Mouse (Mus musculus) MEL (cell line): ENCODE measurements around the gene Naa80. TPM values are rescaled to one million over a fixed set of nuclear protein-coding genes. Genes with fewer than 3 reads are reported as not detected.
A peak's percentile ranks its signal among the peaks of the same experiment; 100 is the strongest.

ENCODE experiments used
- DNase-seq: peaks from one replicate; pipeline ENCODE4 v3.0.0; 2011; ENCODE audit warnings: low read depth, low spot score
- H3K27ac ChIP-seq: 2 replicates; pipeline ENCODE4 v1.5.1; 2012; ENCODE audit warnings: low read depth, mild to moderate bottlenecking, control low read depth, low read length, moderate library complexity; ENCODE audit not compliant: control insufficient read depth
- H3K27me3 ChIP-seq, 2 experiments: fragments of 150-350 bp in 1 of 2; sonication (generic) in 1 of 2; 2 replicates each; pipeline ENCODE4 v1.6.1; 2012; ENCODE audit warnings: low read length in 2 of 2, mild to moderate bottlenecking in 2 of 2, improper control_type of control experiment in 1 of 2, moderate library complexity in 1 of 2; ENCODE audit not compliant: insufficient read depth in 2 of 2, control insufficient read depth in 1 of 2
- H3K36me3 ChIP-seq, 2 experiments: 2 replicates each; pipeline ENCODE4 v1.6.1; 2012 to 2014; ENCODE audit warnings: low read length in 2 of 2, improper control_type of control experiment in 1 of 2, inconsistent platforms in 1 of 2, mild to moderate bottlenecking in 1 of 2; ENCODE audit not compliant: insufficient read depth in 2 of 2, control insufficient read depth in 1 of 2
- H3K4me1 ChIP-seq, 2 experiments: fragments of 150-350 bp in 1 of 2; sonication (generic) in 1 of 2; 2 replicates each; pipeline ENCODE4 v1.6.1; 2012; ENCODE audit warnings: low read length in 2 of 2, improper control_type of control experiment in 1 of 2, mild to moderate bottlenecking in 1 of 2; ENCODE audit not compliant: insufficient read depth in 2 of 2, control insufficient read depth in 1 of 2
- H3K4me3 ChIP-seq, 2 experiments: fragments of 150-350 bp in 1 of 2; sonication (generic) in 1 of 2; 2 replicates each; pipeline ENCODE4 v1.5.1; 2012; ENCODE audit warnings: low read depth in 2 of 2, low read length in 2 of 2, mild to moderate bottlenecking in 2 of 2, moderate library complexity in 2 of 2, control low read depth in 1 of 2, improper control_type of control experiment in 1 of 2; ENCODE audit not compliant: control insufficient read depth in 1 of 2, insufficient read depth in 1 of 2
- H3K79me2 ChIP-seq: 2 replicates; pipeline ENCODE4 v1.6.1; 2012; ENCODE audit warnings: mild to moderate bottlenecking, low read length, moderate library complexity; ENCODE audit not compliant: control insufficient read depth, poor library complexity, insufficient read depth
- H3K9ac ChIP-seq: 2 replicates; pipeline ENCODE4 v1.6.1; 2012; ENCODE audit warnings: low read depth, mild to moderate bottlenecking, control low read depth, low read length, moderate library complexity; ENCODE audit not compliant: control insufficient read depth, poor library complexity, severe bottlenecking
- H3K9me3 ChIP-seq: fragments of 150-350 bp; sonication (generic); replicated peaks from 2 replicates; pipeline ENCODE4 v1.6.1; 2012; ENCODE audit warnings: mild to moderate bottlenecking, low read length, improper control_type of control experiment, moderate library complexity; ENCODE audit not compliant: insufficient read depth
- CHD2 ChIP-seq: IDR thresholded peaks from 2 replicates; pipeline ENCODE4 v1.6.1; 2011; ENCODE audit warnings: low read length, improper control_type of control experiment
- EP300 ChIP-seq, 2 experiments: IDR thresholded peaks; 2 replicates each; pipeline ENCODE4 v1.6.1; 2011; ENCODE audit warnings: improper control_type of control experiment in 2 of 2, low read length in 2 of 2, low read depth in 1 of 2, mild to moderate bottlenecking in 1 of 2
- ETS1 ChIP-seq: IDR thresholded peaks from 2 replicates; pipeline ENCODE4 v1.6.1; 2012; ENCODE audit warnings: low read depth, mild to moderate bottlenecking, inconsistent platforms, low read length, improper control_type of control experiment, moderate library complexity
- GABPA ChIP-seq: IDR thresholded peaks from 2 replicates; pipeline ENCODE4 v1.6.1; 2012; ENCODE audit warnings: low read depth, mild to moderate bottlenecking, inconsistent platforms, low read length, improper control_type of control experiment, moderate library complexity
- HCFC1 ChIP-seq: IDR thresholded peaks from 2 replicates; pipeline ENCODE4 v1.6.1; 2012; ENCODE audit warnings: low read depth, mild to moderate bottlenecking, inconsistent platforms, low read length, improper control_type of control experiment, moderate library complexity
- MAZ ChIP-seq: IDR thresholded peaks from 2 replicates; pipeline ENCODE4 v1.6.1; 2012; ENCODE audit warnings: low read depth, mild to moderate bottlenecking, inconsistent platforms, low read length, improper control_type of control experiment
- MEF2A ChIP-seq: IDR thresholded peaks from 2 replicates; pipeline ENCODE4 v1.6.1; 2014; ENCODE audit warnings: low read depth, mild to moderate bottlenecking, inconsistent platforms, low read length, improper control_type of control experiment; ENCODE audit not compliant: poor library complexity, insufficient replicate concordance, severe bottlenecking; ENCODE audit errors: extremely low read depth
- MXI1 ChIP-seq: IDR thresholded peaks from 2 replicates; pipeline ENCODE4 v1.6.1; 2011; ENCODE audit warnings: mild to moderate bottlenecking, low read depth, low read length, improper control_type of control experiment
- MYB ChIP-seq: IDR thresholded peaks from 2 replicates; pipeline ENCODE4 v1.6.1; 2011; ENCODE audit warnings: mild to moderate bottlenecking, low read depth, low read length, improper control_type of control experiment
- NELFE ChIP-seq: IDR thresholded peaks from 2 replicates; pipeline ENCODE4 v1.6.1; 2011; ENCODE audit warnings: low read depth, low read length, improper control_type of control experiment
- POLR2A ChIP-seq, 2 experiments: IDR thresholded peaks; 2 replicates each; pipeline ENCODE4 v1.6.1; 2011 to 2012; ENCODE audit warnings: low read length in 2 of 2, mild to moderate bottlenecking in 2 of 2, control low read depth in 1 of 2, improper control_type of control experiment in 1 of 2, low read depth in 1 of 2, moderate library complexity in 1 of 2; ENCODE audit not compliant: control insufficient read depth in 1 of 2, insufficient read depth in 1 of 2, poor library complexity in 1 of 2
- POLR2AphosphoS2 ChIP-seq: IDR thresholded peaks from 2 replicates; pipeline ENCODE4 v1.6.1; 2011; ENCODE audit warnings: low read length, improper control_type of control experiment
- POLR2AphosphoS5 ChIP-seq: IDR thresholded peaks from 2 replicates; pipeline ENCODE4 v1.6.1; 2012; ENCODE audit warnings: low read depth, borderline replicate concordance, mild to moderate bottlenecking, inconsistent platforms, low read length, moderate library complexity, mixed read lengths
- RAD21 ChIP-seq: IDR thresholded peaks from 2 replicates; pipeline ENCODE4 v1.6.1; 2011; ENCODE audit warnings: mild to moderate bottlenecking, low read depth, low read length, improper control_type of control experiment
- RCOR1 ChIP-seq: IDR thresholded peaks from 2 replicates; pipeline ENCODE4 v1.6.1; 2012; ENCODE audit warnings: low read depth, mild to moderate bottlenecking, inconsistent platforms, low read length, improper control_type of control experiment
- SIN3A ChIP-seq: IDR thresholded peaks from 2 replicates; pipeline ENCODE4 v1.6.1; 2012; ENCODE audit warnings: low read length, improper control_type of control experiment, inconsistent platforms
- TBP ChIP-seq: IDR thresholded peaks from 2 replicates; pipeline ENCODE4 v1.8.0; 2011; ENCODE audit warnings: low read depth, low read length, improper control_type of control experiment
- TCF12 ChIP-seq: IDR thresholded peaks from 2 replicates; pipeline ENCODE4 v1.6.1; 2014; ENCODE audit warnings: low read depth, mild to moderate bottlenecking, inconsistent platforms, low read length, improper control_type of control experiment, moderate library complexity
- UBTF ChIP-seq: IDR thresholded peaks from 2 replicates; pipeline ENCODE4 v1.6.1; 2012; ENCODE audit warnings: low read depth, mild to moderate bottlenecking, inconsistent platforms, low read length, improper control_type of control experiment, moderate library complexity, borderline replicate concordance; ENCODE audit not compliant: insufficient read depth
- USF1 ChIP-seq: IDR thresholded peaks from 2 replicates; pipeline ENCODE4 v1.6.1; 2014; ENCODE audit warnings: low read depth, mild to moderate bottlenecking, inconsistent platforms, low read length, improper control_type of control experiment, moderate library complexity
- USF2 ChIP-seq, 2 experiments: IDR thresholded peaks; 2 replicates each; pipeline ENCODE4 v1.6.1; 2011 to 2012; ENCODE audit warnings: improper control_type of control experiment in 2 of 2, low read length in 2 of 2, borderline replicate concordance in 1 of 2, inconsistent platforms in 1 of 2, low read depth in 1 of 2, mild to moderate bottlenecking in 1 of 2; ENCODE audit not compliant: insufficient read depth in 1 of 2
- ZC3H11A ChIP-seq: IDR thresholded peaks from 2 replicates; pipeline ENCODE4 v1.6.1; 2012; ENCODE audit warnings: low read depth, mild to moderate bottlenecking, inconsistent platforms, low read length, improper control_type of control experiment
- ZKSCAN1 ChIP-seq: IDR thresholded peaks from 2 replicates; pipeline ENCODE4 v1.6.1; 2012; ENCODE audit warnings: low read depth, mild to moderate bottlenecking, inconsistent platforms, low read length, improper control_type of control experiment, moderate library complexity
- ZMIZ1 ChIP-seq: IDR thresholded peaks from 2 replicates; pipeline ENCODE4 v1.6.1; 2012; ENCODE audit warnings: low read depth, mild to moderate bottlenecking, inconsistent platforms, low read length, improper control_type of control experiment, moderate library complexity
- ZNF384 ChIP-seq: IDR thresholded peaks from 2 replicates; pipeline ENCODE4 v1.6.1; 2012; ENCODE audit warnings: low read depth, mild to moderate bottlenecking, inconsistent platforms, low read length, improper control_type of control experiment
- polyA plus RNA-seq, 2 experiments: library from polyadenylated mRNA; stranded (reverse) in 1 of 2; unstranded in 1 of 2; fragments of >175 nt in 1 of 2; fragments of >200 nt in 1 of 2; gene quantifications; 2 replicates each; pipeline versions ENCODE4 v1.2.1 to v1.2.4; 2012; ENCODE audit warnings: low replicate concordance in 2 of 2, low read depth in 1 of 2; ENCODE audit not compliant: insufficient read length in 2 of 2, insufficient read depth in 1 of 2, missing spikeins in 1 of 2
- total RNA-seq: library from RNA; depleted of rRNA; stranded (reverse); fragments of 300-350 nt; gene quantifications from 2 replicates; pipeline ENCODE4 v1.2.3, GENCODE M21; 2012

Naa80 gene
- total and polyA plus RNA-seq, 3 experiments, result 14.3 to 74.0 TPM; not detected in 1

GRCm38 (mm10) chr9:107539940-107540339 is 38.7 kb upstream of the Naa80 start:
- H3K4me3 ChIP-seq, result no peak overlapping the region
- no peaks in the 10 kb centered on the region for H3K9me3 ChIP-seq
- TF ChIP-seq MYB, result no peak
- TF ChIP-seq USF1, result no peak
- no peak for TF ChIP-seq POLR2A (IDR thresholded peaks at IDR 0.05; ENCODE audit: control insufficient read depth in 1 of 2, insufficient read depth in 1 of 2, low read depth in 1 of 2, low read length in 2 of 2, poor library complexity in 1 of 2)
- no peak for TF ChIP-seq MXI1
- TF ChIP-seq TCF12, result no peak
- H3K79me2 ChIP-seq, result peaks cover 34% of the 10 kb centered on the region
- no peak overlapping the region for H3K27ac ChIP-seq
- no peaks in the 10 kb centered on the region for H3K27me3 ChIP-seq
- no peak overlapping the region for H3K9ac ChIP-seq
- H3K36me3 ChIP-seq, result peaks cover 0 to 9% of the 10 kb centered on the region in 2 experiments; a peak in 2 of 4 replicates
- H3K4me1 ChIP-seq, result peaks cover 0 to 23% of the 10 kb centered on the region in 2 experiments; a peak in 1 of 4 replicates
- no peak for DNase-seq

DNA sequence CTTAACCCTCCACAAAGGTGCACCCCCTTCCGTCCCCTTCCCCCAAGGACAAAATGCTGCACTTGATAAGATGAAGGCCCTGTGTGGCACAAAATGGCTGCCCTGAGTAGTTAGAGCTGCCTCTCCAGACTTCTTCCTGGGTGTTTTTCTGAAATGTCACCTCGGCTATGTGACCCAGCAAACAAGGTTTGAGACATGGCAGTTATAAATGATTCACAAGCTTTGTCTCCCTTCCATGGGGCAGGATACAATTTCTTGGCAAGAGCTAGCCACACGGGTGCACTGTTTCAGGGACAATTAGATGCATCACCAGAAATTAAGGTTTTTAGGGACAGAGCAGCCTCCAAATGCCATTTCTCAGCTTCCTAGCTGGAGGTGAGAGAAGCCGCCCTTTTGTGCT is 38.3 kb upstream of the Naa80 start:
- Histone ChIP-seq H3K9me3 (no peaks in the 10 kb centered on the region), H3K4me3 (no peak overlapping the region), H3K36me3 (peaks cover 0 to 9% of the 10 kb centered on the region in 2 experiments; a peak in 2 of 4 replicates), H3K79me2 (peaks cover 29% of the 10 kb centered on the region), H3K9ac (no peak overlapping the region), H3K27me3 (no peaks in the 10 kb centered on the region), H3K4me1 (peaks cover 0 to 23% of the 10 kb centered on the region in 2 experiments; a peak in 1 of 4 replicates), H3K27ac (no peak overlapping the region)
- no peak for TF ChIP-seq EP300 (IDR thresholded peaks at IDR 0.05; ENCODE audit: low read depth in 1 of 2, low read length in 2 of 2)
- TF ChIP-seq MAZ, result no peak
- TF ChIP-seq ETS1, result no peak
- no peak for TF ChIP-seq RCOR1
- no peak for DNase-seq

DNA sequence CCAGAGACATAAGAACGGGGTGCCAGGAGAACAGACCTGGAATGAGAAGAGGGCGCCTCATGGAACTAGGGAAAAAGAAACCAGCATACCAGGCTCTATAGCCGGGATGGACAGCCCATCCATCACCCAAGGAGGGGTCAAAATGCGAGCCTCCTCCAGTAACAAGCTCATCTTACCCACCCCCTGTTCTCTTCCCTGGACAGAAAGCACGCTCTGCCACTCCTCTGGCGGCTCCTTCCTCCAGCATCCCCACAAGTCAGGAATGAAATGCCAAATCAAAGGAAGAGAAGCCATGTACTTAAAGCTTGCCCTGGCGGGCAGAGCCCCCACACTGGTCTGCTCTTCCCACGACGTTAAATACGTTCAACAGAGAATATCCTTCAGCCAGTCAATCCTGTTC is 37.7 kb upstream of the Naa80 start:
- no peaks in the 10 kb centered on the region for H3K27me3 ChIP-seq
- H3K9me3 ChIP-seq, result no peaks in the 10 kb centered on the region
- H3K4me1 ChIP-seq, result peaks cover 0 to 19% of the 10 kb centered on the region in 2 experiments; a peak in 1 of 4 replicates
- H3K36me3 ChIP-seq, result peaks cover 0 to 9% of the 10 kb centered on the region in 2 experiments; a peak in 2 of 4 replicates
- H3K27ac ChIP-seq, result no peak overlapping the region
- TF ChIP-seq RAD21 (no peak), USF2 (IDR thresholded peaks at IDR 0.05; ENCODE audit: borderline replicate concordance in 1 of 2, insufficient read depth in 1 of 2, low read depth in 1 of 2, low read length in 2 of 2) (no peak), POLR2AphosphoS5 (no peak), ZMIZ1 (no peak), TBP (no peak), GABPA (no peak), POLR2AphosphoS2 (no peak), NELFE (no peak), ZNF384 (no peak), CHD2 (no peak), UBTF (no peak), SIN3A (no peak), ZC3H11A (no peak), ETS1 (no peak), EP300 (IDR thresholded peaks at IDR 0.05; ENCODE audit: low read depth in 1 of 2, low read length in 2 of 2) (no peak), HCFC1 (no peak), MEF2A (no peak), ZKSCAN1 (no peak)
- DNase-seq, result no peak
- peak overlapping the region in 1 of 2 experiments; percentile 90; a peak in 1 of 4 replicates for H3K4me3 ChIP-seq
- H3K9ac ChIP-seq, result peak overlapping the region; percentile 33; the same call in 1 of the 2 replicates
- peaks cover 23% of the 10 kb centered on the region for H3K79me2 ChIP-seq
